Mouse (Mus musculus) olfactory bulb, adult 2 months (tissue): ENCODE measurements around the gene Chrm3. TPM values are rescaled to one million over a fixed set of nuclear protein-coding genes. Genes with fewer than 3 reads are reported as not detected.

ENCODE experiments used
- H3K27ac ChIP-seq: fragments of 200-500 bp; 2 replicates; pipeline ENCODE4 v1.5.1; 2012; ENCODE audit warnings: low read depth, low read length; ENCODE audit not compliant: insufficient read depth
- H3K4me1 ChIP-seq: fragments of 200-500 bp; 2 replicates; pipeline ENCODE4 v1.6.1; 2012; ENCODE audit warnings: low read length; ENCODE audit not compliant: control insufficient read depth, insufficient read depth
- H3K4me3 ChIP-seq: fragments of 200-500 bp; 2 replicates; pipeline ENCODE4 v1.5.1; 2012; ENCODE audit warnings: mild to moderate bottlenecking, low read depth, low read length, moderate library complexity; ENCODE audit not compliant: insufficient read depth
- CTCF ChIP-seq: fragments of 200-500 bp; IDR thresholded peaks from 2 replicates; pipeline ENCODE4 v1.5.1; 2012; ENCODE audit warnings: low read depth, mild to moderate bottlenecking, low read length, moderate library complexity; ENCODE audit not compliant: insufficient read depth
- POLR2A ChIP-seq: fragments of 200-500 bp; IDR thresholded peaks from 2 replicates; pipeline ENCODE4 v1.6.1; 2012; ENCODE audit warnings: mild to moderate bottlenecking, low read depth, low read length, moderate library complexity; ENCODE audit not compliant: insufficient read depth
- WGBS: fragments of 180-500 bp; shearing (Covaris S2); methylation state at CpG from one replicate; pipeline ENCODE4 v1.1.7; 2018; 5-methylcytosine and 5-hydroxymethylcytosine counted together
- polyA plus RNA-seq: library from polyadenylated mRNA; stranded (reverse); fragments of >200 nt; gene quantifications from 2 replicates; pipeline ENCODE4 v1.2.4, GENCODE M21; 2012; ENCODE audit warnings: low replicate concordance; ENCODE audit not compliant: missing spikeins, insufficient read depth, insufficient read length

The Chrm3 gene
- polyA plus RNA-seq, 1 experiment = not detected

DNA sequence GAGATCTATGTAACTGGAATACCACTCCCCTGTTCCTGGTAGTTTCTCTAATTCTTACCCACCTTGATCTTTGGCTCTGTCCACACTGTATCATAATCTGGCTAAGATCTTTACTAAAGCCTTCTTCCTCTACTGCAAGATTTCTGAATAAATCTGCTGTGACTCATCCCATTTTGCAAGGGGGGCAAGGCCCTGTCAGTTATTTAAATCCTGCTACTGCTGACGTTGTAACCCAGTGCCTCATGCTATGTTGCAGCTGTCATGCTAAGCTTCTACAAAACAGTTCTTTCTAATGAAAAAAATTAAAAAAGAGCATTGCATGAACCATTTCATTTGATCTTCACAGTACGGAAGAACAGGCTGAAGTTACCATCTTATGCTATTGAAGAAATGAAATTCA is 248.4 kb downstream of the Chrm3 start:
- no peak for TF ChIP-seq POLR2A
- TF ChIP-seq CTCF = no peak
- H3K4me1 ChIP-seq = no peaks in the 10 kb centered on the region
- H3K27ac ChIP-seq = no peak overlapping the region
- H3K4me3 ChIP-seq = no peak overlapping the region
- WGBS = 61% methylated on average over 2 of the region's 2 CpGs

- Histone ChIP-seq H3K27ac (peak overlapping the region; percentile 73; the same call in 1 of the 2 replicates), H3K4me3 (no peak overlapping the region), H3K4me1 (no peaks in the 10 kb centered on the region)
- no peak for TF ChIP-seq POLR2A
- no peak for TF ChIP-seq CTCF
- 7% methylated on average over 1 of the region's 1 CpGs for WGBS
Observed at GRCm38 (mm10) chr13:10109542-10109941, 251.1 kb downstream of the Chrm3 start.

DNA sequence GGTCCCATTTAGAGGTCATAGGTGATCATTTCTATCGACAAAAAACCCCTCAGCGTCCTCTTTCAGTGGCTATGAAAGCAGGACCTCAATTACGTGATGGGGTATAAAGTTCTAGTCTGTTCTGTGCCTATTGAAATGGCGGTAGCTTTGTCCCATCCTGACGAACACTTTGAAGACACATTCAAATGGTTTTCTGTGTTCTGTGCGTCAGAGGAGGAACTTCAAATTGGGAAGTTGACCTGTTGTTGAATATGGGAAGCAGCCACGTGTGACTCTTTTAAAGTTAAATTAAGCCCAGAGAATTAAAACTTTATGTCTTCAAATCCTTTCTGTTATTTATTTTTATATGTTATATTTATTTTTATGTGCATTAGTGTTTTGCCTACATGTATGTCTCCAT is 253.3 kb downstream of the Chrm3 start:
- no peaks in the 10 kb centered on the region for H3K4me1 ChIP-seq
- TF ChIP-seq POLR2A (no peak), CTCF (no peak)
- H3K4me3 ChIP-seq = no peak overlapping the region
- no peak overlapping the region for H3K27ac ChIP-seq
- 85% methylated on average over 7 of the region's 7 CpGs for WGBS

GRCm38 (mm10) chr13:10090778-10091177 is 269.9 kb downstream of the Chrm3 start:
- 82% methylated on average over 4 of the region's 4 CpGs for WGBS
- no peak overlapping the region for H3K27ac ChIP-seq
- H3K4me1 ChIP-seq = no peaks in the 10 kb centered on the region
- TF ChIP-seq POLR2A (no peak), CTCF (no peak)
- no peak overlapping the region for H3K4me3 ChIP-seq

DNA sequence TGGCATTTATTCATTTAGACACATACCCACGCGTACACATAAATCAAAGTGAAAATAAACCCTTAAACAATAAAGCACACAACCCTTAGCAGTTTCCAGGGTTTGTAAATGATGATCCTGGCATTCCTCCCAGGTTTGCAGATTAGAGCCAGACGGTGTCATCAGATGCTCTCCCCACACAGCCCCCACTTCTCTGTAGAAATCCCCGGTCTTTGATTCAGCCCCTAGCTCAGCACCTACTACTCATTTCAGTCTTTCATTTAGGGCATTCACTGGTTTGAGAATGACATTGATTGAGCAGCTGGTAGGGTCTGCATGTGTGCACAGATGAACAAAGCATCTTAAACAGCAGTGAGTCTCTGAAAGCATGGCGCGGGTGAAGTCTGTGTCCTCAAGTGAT is 274.3 kb downstream of the Chrm3 start:
- no peak for TF ChIP-seq POLR2A
- no peak for TF ChIP-seq CTCF
- no peaks in the 10 kb centered on the region for H3K4me1 ChIP-seq
- WGBS = 74% methylated on average over 6 of the region's 6 CpGs

DNA sequence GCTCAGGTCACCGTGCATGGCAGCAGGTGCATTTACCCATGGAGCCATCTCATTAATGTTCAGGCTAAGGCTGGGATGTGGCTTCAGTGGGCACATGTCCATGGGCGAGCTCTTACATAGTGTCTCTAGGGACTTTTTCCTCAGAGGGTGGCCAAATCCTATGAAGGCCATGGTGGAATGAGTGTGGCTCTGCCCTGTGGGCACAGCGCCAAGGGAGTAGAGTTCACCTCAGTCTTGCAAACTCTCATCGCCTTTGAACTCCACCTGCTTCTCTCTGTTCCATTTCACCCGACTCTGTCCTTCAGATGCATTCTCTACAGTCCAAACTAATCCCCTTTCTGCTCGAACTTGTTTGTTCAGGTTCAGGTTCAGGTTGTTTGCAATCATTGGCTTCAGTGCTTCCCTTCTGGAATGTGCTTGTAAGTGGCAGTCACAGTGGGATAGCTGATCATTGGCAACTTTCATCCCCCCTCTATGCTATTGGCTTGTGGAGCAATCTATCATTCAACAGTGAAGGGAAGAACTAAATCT is 278.7 kb downstream of the Chrm3 start:
- Histone ChIP-seq H3K4me1 (no peaks in the 10 kb centered on the region), H3K27ac (no peak overlapping the region), H3K4me3 (no peak overlapping the region)
- WGBS = 88% methylated on average over 6 of the region's 6 CpGs
- no peak for TF ChIP-seq CTCF
- no peak for TF ChIP-seq POLR2A

More for the DNA sequence above, 274.3 kb downstream of the Chrm3 start:
- Histone ChIP-seq H3K27ac (no peak overlapping the region), H3K4me3 (no peak overlapping the region)

DNA sequence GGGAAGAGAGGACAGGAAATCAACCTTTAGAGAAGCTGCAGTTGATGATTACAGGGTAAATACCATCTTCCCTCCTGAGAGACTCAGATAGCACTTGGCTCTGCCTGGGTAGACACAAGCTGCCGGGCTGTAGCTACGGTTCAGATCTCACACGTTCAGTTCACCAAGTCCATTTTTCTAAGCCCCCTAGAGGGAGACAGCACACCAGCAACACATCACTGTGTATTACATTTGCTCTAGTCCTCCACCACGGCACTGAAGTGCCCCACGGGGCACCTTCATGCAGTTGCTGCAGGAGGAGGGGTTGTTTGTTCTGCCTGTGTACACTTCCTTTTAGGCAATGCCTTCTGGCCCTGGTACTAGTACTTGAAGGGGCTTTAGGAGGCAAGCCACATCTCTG is 289.5 kb downstream of the Chrm3 start:
- H3K27ac ChIP-seq = no peak overlapping the region
- no peak overlapping the region for H3K4me3 ChIP-seq
- WGBS = 13% methylated on average over 5 of the region's 5 CpGs
- TF ChIP-seq POLR2A = no peak
- TF ChIP-seq CTCF = no peak
- no peaks in the 10 kb centered on the region for H3K4me1 ChIP-seq

DNA sequence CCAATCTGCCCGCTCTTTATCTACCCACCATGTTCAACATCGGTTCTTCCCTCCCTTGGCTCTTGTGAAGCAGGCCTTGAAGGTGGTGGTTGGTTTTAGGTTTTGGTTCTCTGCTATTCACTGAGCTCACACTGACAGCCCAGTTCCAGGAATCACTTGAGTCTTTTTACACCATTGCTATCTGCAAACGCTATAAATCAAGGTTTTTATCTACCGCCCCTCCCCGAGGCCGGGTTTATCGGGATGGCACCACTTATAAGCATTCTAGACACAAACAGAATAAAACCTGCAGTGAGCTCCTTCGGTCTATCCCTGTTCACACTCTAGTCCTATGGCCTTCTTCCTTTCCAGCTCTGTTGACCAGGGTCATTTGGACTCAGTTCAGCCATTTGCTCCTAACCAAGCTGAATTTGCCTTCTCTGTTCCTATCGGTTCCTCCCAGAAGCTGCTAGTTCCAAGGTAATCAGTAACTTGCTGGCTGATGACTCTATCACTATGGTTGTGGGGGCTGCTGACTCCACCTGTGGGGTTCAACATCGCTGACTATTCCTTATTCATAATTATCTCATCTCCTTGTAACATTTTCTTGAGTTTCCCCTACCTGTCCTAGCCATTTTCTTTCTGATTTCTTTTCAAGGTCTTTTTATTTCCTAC is 291.6 kb downstream of the Chrm3 start:
- no peak overlapping the region for H3K4me3 ChIP-seq
- TF ChIP-seq POLR2A = no peak
- TF ChIP-seq CTCF = no peak
- H3K27ac ChIP-seq = no peak overlapping the region
- no peaks in the 10 kb centered on the region for H3K4me1 ChIP-seq
- 95% methylated on average over 10 of the region's 10 CpGs for WGBS

DNA sequence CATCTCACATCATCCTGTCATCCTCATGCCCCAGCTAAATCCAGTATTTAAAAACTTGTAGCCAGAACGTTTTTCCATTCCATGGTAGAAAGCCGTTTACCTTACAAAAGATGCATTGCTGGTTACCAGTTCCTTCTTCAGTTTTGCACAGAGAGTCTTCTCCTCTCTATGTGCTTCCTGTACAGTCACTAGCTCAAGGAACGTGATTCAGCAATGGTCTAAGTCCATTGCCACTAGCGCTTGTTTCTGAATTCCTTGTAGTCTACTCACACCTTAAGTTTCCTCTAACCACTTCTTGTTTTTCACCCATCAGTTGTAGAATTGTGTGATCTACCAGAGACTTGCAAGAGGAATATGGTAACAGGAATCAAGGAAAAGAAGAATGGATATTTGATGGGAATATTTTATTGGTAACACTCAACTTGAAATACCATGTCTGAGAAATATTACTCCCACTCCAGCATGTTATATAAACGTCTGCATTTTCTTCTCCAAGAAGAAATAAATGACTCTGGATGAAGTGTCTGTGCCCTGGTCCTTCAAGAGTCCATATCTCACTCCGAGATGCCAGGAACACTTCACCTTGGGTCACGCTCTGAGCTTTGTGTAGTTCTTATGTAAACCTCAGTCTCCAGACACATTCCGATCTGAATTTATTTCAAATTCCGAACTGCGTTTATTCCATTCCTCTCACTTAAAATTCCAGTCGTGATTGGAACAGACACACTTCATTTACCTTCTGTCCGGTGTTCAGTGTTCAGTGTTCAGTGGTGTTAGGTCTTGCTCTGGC is 293.6 kb downstream of the Chrm3 start:
- no peak overlapping the region for H3K4me3 ChIP-seq
- no peak for TF ChIP-seq POLR2A
- TF ChIP-seq CTCF = no peak
- 89% methylated on average over 12 of the region's 12 CpGs for WGBS
- H3K4me1 ChIP-seq = no peaks in the 10 kb centered on the region
- no peak overlapping the region for H3K27ac ChIP-seq
